Mouse (Mus musculus): ENCODE results near the gene Clic3. TPM values are rescaled to one million over a fixed set of nuclear protein-coding genes. Genes with fewer than 3 reads are reported as not detected.

Gene Clic3
- total RNA-seq, 2 experiments from 2014 or later, result 1.5 TPM; not detected in 1

DNA sequence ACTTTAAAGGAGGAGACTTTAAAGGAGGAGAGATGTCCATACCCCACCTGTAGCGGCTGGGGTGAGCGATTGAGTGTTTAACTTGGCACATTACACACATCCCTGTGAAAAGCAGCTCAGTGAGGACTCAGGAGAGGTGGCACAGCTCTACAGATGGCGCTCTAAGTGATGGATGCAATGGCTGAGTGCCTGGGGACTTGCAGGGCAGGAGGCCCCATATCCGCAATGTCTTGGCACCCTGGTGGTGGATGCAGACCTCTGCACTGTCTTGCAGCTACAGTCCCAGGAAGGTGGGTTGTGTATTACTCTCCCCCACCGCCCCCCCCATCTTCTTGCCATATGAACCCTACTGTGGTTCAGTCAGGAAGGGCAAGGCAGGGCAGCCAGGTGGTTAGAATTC lies 50.3 kb downstream of the Clic3 start:
- no peak for DNase-seq (ENCODE audit: low spot score in 2 of 2)

Small RNAs within 50 kb of the gene (microRNA-seq; reads per million reads assigned to microRNA genes)
- 7.2 to 8.5 reads per million in 2 experiments for gene Mir3087

Other genes with a start within 250 kb of the Clic3 start
- 10 to 100 TPM; 62.1 to 68.6 TPM for gene Nelfb, start 245.3 kb upstream of the Clic3 start, total RNA-seq (2021)
- gene Stpg3, start 242.2 kb upstream of the Clic3 start, total RNA-seq (2021), result under 1 TPM; 0.37 to 0.40 TPM
- gene Fam166a, start 238.1 kb upstream of the Clic3 start, total RNA-seq (2021), result not detected
- gene Tubb4b, start 232.1 kb upstream of the Clic3 start, total RNA-seq (2021), result 100 to 1,000 TPM; 358 to 360 TPM
- gene Slc34a3, start 222.5 kb upstream of the Clic3 start, total RNA-seq (2021), result not detected
- not detected for gene Rnf224, start 220.1 kb upstream of the Clic3 start, total RNA-seq (2021)
- gene Rnf208, start 214.6 kb upstream of the Clic3 start, total RNA-seq (2021), result 100 to 1,000 TPM; 252 to 262 TPM
- not detected for gene Cysrt1, start 214.4 kb upstream of the Clic3 start, total RNA-seq (2021)
- gene AL732309.1, start 210.0 kb upstream of the Clic3 start, total RNA-seq (2021), result 1 to 10 TPM; 1.4 to 4.1 TPM
- 10 to 100 TPM; 31.8 to 37.8 TPM for gene Tmem203, start 201.4 kb upstream of the Clic3 start, total RNA-seq (2021)
- gene Tprn, start 194.2 kb upstream of the Clic3 start, total RNA-seq (2021), result 10 to 100 TPM; 13.7 to 17.9 TPM
- 10 to 100 TPM; 57.6 to 70.5 TPM for gene Ssna1, start 184.4 kb upstream of the Clic3 start, total RNA-seq (2021)
- gene Anapc2, start 184.4 kb upstream of the Clic3 start, total RNA-seq (2021), result 10 to 100 TPM; 87.1 to 87.2 TPM
- not detected for gene Tmem210, start 168.7 kb upstream of the Clic3 start, total RNA-seq (2021)
- gene Lrrc26, start 166.9 kb upstream of the Clic3 start, total RNA-seq (2021), result not detected
- 100 to 1,000 TPM; 393 to 402 TPM for gene Grin1, start 137.7 kb upstream of the Clic3 start, total RNA-seq (2021)
- 10 to 100 TPM; 62.1 to 62.2 TPM for gene Man1b1, start 124.5 kb upstream of the Clic3 start, total RNA-seq (2021)
- 10 to 100 TPM; 30.4 to 38.7 TPM for gene Dpp7, start 100.5 kb upstream of the Clic3 start, total RNA-seq (2021)
- 10 to 100 TPM; 17.3 to 21.6 TPM for gene Uap1l1, start 91.2 kb upstream of the Clic3 start, total RNA-seq (2021)
- gene Sapcd2, start 84.5 kb upstream of the Clic3 start, total RNA-seq (2021), result 1 to 10 TPM; 1.4 to 1.8 TPM
- gene Entpd2, start 61.0 kb upstream of the Clic3 start, total RNA-seq (2021), result 10 to 100 TPM; 13.6 to 13.8 TPM
- gene Npdc1, start 57.5 kb upstream of the Clic3 start, total RNA-seq (2021), result 100 to 1,000 TPM; 328 to 341 TPM
- under 1 TPM; 0.21 to 0.56 TPM for gene Fut7, start 33.6 kb upstream of the Clic3 start, total RNA-seq (2021)
- gene Abca2, start 28.1 kb upstream of the Clic3 start, total RNA-seq (2021), result 100 to 1,000 TPM; 155 to 165 TPM
- gene Paxx, start 4.3 kb downstream of the Clic3 start, total RNA-seq (2021), result 10 to 100 TPM; 64.5 to 69.1 TPM
- gene Ptgds, start 13.2 kb downstream of the Clic3 start, total RNA-seq (2021), result 1,000 to 10,000 TPM; 2,769 to 3,095 TPM
- not detected for gene Lcn12, start 37.1 kb downstream of the Clic3 start, total RNA-seq (2021)
- 100 to 1,000 TPM; 105 to 114 TPM for gene Fbxw5, start 43.9 kb downstream of the Clic3 start, total RNA-seq (2021)
- gene C8g, start 44.9 kb downstream of the Clic3 start, total RNA-seq (2021), result under 1 TPM; 0.52 to 0.74 TPM
- 10 to 100 TPM; 11.6 to 11.9 TPM for gene Traf2, start 90.1 kb downstream of the Clic3 start, total RNA-seq (2021)
- gene Edf1, start 101.0 kb downstream of the Clic3 start, total RNA-seq (2021), result 100 to 1,000 TPM; 199 to 203 TPM
- gene Mamdc4, start 118.0 kb downstream of the Clic3 start, total RNA-seq (2021), result 1 to 10 TPM; 1.1 to 1.3 TPM
- 10 to 100 TPM; 60.3 to 63.0 TPM for gene Phpt1, start 118.4 kb downstream of the Clic3 start, total RNA-seq (2021)
- 10 to 100 TPM; 85.6 to 86.3 TPM for gene Ajm1, start 124.9 kb downstream of the Clic3 start, total RNA-seq (2021)
- 100 to 1,000 TPM; 146 to 150 TPM for gene Rabl6, start 151.7 kb downstream of the Clic3 start, total RNA-seq (2021)
- not detected for gene Ccdc183, start 160.8 kb downstream of the Clic3 start, total RNA-seq (2021)
- 10 to 100 TPM; 21.7 to 23.1 TPM for gene Tmem141, start 165.2 kb downstream of the Clic3 start, total RNA-seq (2021)
- under 1 TPM; 0.66 to 0.79 TPM for gene Fcna, start 171.2 kb downstream of the Clic3 start, total RNA-seq (2021)
- not detected for gene Lcn8, start 196.3 kb downstream of the Clic3 start, total RNA-seq (2021)
- gene Lcn5, start 201.1 kb downstream of the Clic3 start, total RNA-seq (2021), result not detected
- gene Lcn6, start 219.9 kb downstream of the Clic3 start, total RNA-seq (2021), result not detected
- gene Lcn10, start 225.9 kb downstream of the Clic3 start, total RNA-seq (2021), result not detected
- gene Obp2a, start 243.2 kb downstream of the Clic3 start, total RNA-seq (2021), result not detected
- gene Bmyc, start 249.9 kb downstream of the Clic3 start, total RNA-seq (2021), result 10 to 100 TPM; 89.7 to 94.0 TPM

Data from left cerebral cortex, adult 18-20 months (tissue).